Comparison of ENCODE assay signal across 15 mouse cellular contexts in genomic region chr14:28413516-28413915, GRCm38 (mm10).
"Had no signal": no experiment of that assay in that cellular context is flagged by ENCODE, and none has a peak within 500 bp of the region (broad histone marks: within the 10 kb centered on the region; RNA-seq: fewer than 3 reads in every experiment).

No protein-coding gene starts in this region.

- H3K4me2 ChIP-seq: limb, embryonic 15.5 days; liver, embryonic 12.5 days; lung, embryonic 15.5 days; midbrain, embryonic 11.5 days; midbrain, embryonic 15.5 days; neural tube, embryonic 13.5 days had no signal

- ATAC-seq: liver, embryonic 12.5 days; midbrain, embryonic 15.5 days had no signal

- H3K4me3 ChIP-seq: limb, embryonic 15.5 days; liver, embryonic 12.5 days; lung, embryonic 15.5 days; megakaryocyte, embryonic 14.5 days; midbrain, embryonic 15.5 days; neural tube, embryonic 13.5 days had no signal

- H3K36me3 ChIP-seq: limb, embryonic 15.5 days; liver, embryonic 12.5 days; lung, embryonic 15.5 days; midbrain, embryonic 15.5 days; neural tube, embryonic 13.5 days had no signal

- H3K27ac ChIP-seq: limb, embryonic 15.5 days; liver, embryonic 12.5 days; lung, embryonic 15.5 days; macrophage; midbrain, embryonic 15.5 days; neural tube, embryonic 13.5 days had no signal

- DNase-seq: kidney, adult 11 months; kidney, adult 9 months; kidney, postnatal 14 days; lung, postnatal 14 days; retina, postnatal 1 day; right cerebral cortex, postnatal 14 days; thymus, postnatal 36 days had no signal

- H3K9ac ChIP-seq: limb, embryonic 15.5 days; liver, embryonic 12.5 days; lung, embryonic 15.5 days; midbrain, embryonic 15.5 days; neural tube, embryonic 13.5 days had no signal

- H3K9me3 ChIP-seq: limb, embryonic 15.5 days; liver, embryonic 12.5 days; lung, embryonic 15.5 days; midbrain, embryonic 15.5 days; neural tube, embryonic 13.5 days had no signal

- H3K27me3 ChIP-seq: limb, embryonic 15.5 days; liver, embryonic 12.5 days; lung, embryonic 15.5 days; megakaryocyte, embryonic 14.5 days; midbrain, embryonic 15.5 days had no signal

- H3K4me1 ChIP-seq: liver, embryonic 12.5 days; megakaryocyte, embryonic 14.5 days had no signal
